Mouse (Mus musculus): Measurements from ENCODE around the gene Pus7. TPM values are rescaled to one million over a fixed set of nuclear protein-coding genes. Genes with fewer than 3 reads are reported as not detected.

Pus7 gene
- 1.1 TPM in 2 replicates for polyA plus RNA-seq (2012; rRNA removed)

GRCm38 (mm10) chr5:23782931-23783877, at the start of gene Pus7:
TSS of gene Pus7 (minus strand) at chr5:23783711.
- Histone ChIP-seq H3K4me1 (ENCODE audit: control insufficient read depth, insufficient read depth, insufficient read length, low read length) (no peaks in the 10 kb centered on the region), H3K36me3 (ENCODE audit: control insufficient read depth, insufficient read depth, low read length) (no peaks in the 10 kb centered on the region), H3K4me3 (ENCODE audit: low read depth, low read length) (peak within 1 kb of the TSS; percentile 96), H3K27me3 (ENCODE audit: control insufficient read depth, insufficient read depth, low read length) (no peaks in the 10 kb centered on the region), H3K27ac (ENCODE audit: insufficient read depth, low read depth, low read length) (no peak within 1 kb of the TSS)
- WGBS, result under 1% methylated on average over 83 of the region's 86 CpGs
- peak; percentile 51 for TF ChIP-seq POLR2A (IDR thresholded peaks at IDR 0.05; ENCODE audit: low read depth, low read length)
- no peak for TF ChIP-seq CTCF (IDR thresholded peaks at IDR 0.05; ENCODE audit: extremely low read depth, insufficient read length, insufficient replicate concordance, low read depth, low read length)

- 40% methylated on average over 58 of the region's 58 CpGs for WGBS
- H3K36me3 ChIP-seq (ENCODE audit: control insufficient read depth, insufficient read depth, low read length), result no peaks in the 10 kb centered on the region
- no peak overlapping the region for H3K27ac ChIP-seq (ENCODE audit: insufficient read depth, low read depth, low read length)
- TF ChIP-seq POLR2A (IDR thresholded peaks at IDR 0.05; ENCODE audit: low read depth, low read length) (no peak), CTCF (IDR thresholded peaks at IDR 0.05; ENCODE audit: extremely low read depth, insufficient read length, insufficient replicate concordance, low read depth, low read length) (no peak)
- no peak overlapping the region for H3K4me3 ChIP-seq (ENCODE audit: low read depth, low read length)
- H3K4me1 ChIP-seq (ENCODE audit: control insufficient read depth, insufficient read depth, insufficient read length, low read length), result peaks cover 5% of the 10 kb centered on the region; the same call in 1 of the 2 replicates
- H3K27me3 ChIP-seq (ENCODE audit: control insufficient read depth, insufficient read depth, low read length), result peaks cover 8% of the 10 kb centered on the region; the same call in 1 of the 2 replicates
These were observed 47.6 kb upstream of the Pus7 start for GRCm38 (mm10) chr5:23830897-23831752.

GRCm38 (mm10) chr5:23826321-23827004, 43.0 kb upstream of the Pus7 start:
- TF ChIP-seq CTCF (IDR thresholded peaks at IDR 0.05; ENCODE audit: extremely low read depth, insufficient read length, insufficient replicate concordance, low read depth, low read length) (peak; percentile 82; the same call in 1 of the 2 replicates), POLR2A (IDR thresholded peaks at IDR 0.05; ENCODE audit: low read depth, low read length) (no peak)

GRCm38 (mm10) chr5:23824171-23824733, 40.7 kb upstream of the Pus7 start:
- 75% methylated on average over 8 of the region's 8 CpGs for WGBS
- no peak overlapping the region for H3K27ac ChIP-seq (ENCODE audit: insufficient read depth, low read depth, low read length)
- no peaks in the 10 kb centered on the region for H3K4me1 ChIP-seq (ENCODE audit: control insufficient read depth, insufficient read depth, insufficient read length, low read length)
- no peaks in the 10 kb centered on the region for H3K27me3 ChIP-seq (ENCODE audit: control insufficient read depth, insufficient read depth, low read length)
- H3K36me3 ChIP-seq (ENCODE audit: control insufficient read depth, insufficient read depth, low read length), result peaks cover 7% of the 10 kb centered on the region
- no peak overlapping the region for H3K4me3 ChIP-seq (ENCODE audit: low read depth, low read length)
- TF ChIP-seq POLR2A (IDR thresholded peaks at IDR 0.05; ENCODE audit: low read depth, low read length) (no peak), CTCF (IDR thresholded peaks at IDR 0.05; ENCODE audit: extremely low read depth, insufficient read length, insufficient replicate concordance, low read depth, low read length) (no peak)

More at GRCm38 (mm10) chr5:23826321-23827004, 43.0 kb upstream of the Pus7 start:
- Histone ChIP-seq H3K36me3 (ENCODE audit: control insufficient read depth, insufficient read depth, low read length) (no peaks in the 10 kb centered on the region), H3K27ac (ENCODE audit: insufficient read depth, low read depth, low read length) (no peak overlapping the region), H3K4me1 (ENCODE audit: control insufficient read depth, insufficient read depth, insufficient read length, low read length) (peaks cover 5% of the 10 kb centered on the region; the same call in 1 of the 2 replicates), H3K27me3 (ENCODE audit: control insufficient read depth, insufficient read depth, low read length) (peaks cover 8% of the 10 kb centered on the region; the same call in 1 of the 2 replicates), H3K4me3 (ENCODE audit: low read depth, low read length) (no peak overlapping the region)
- 28% methylated on average over 11 of the region's 11 CpGs for whole genome bisulfite sequencing

GRCm38 (mm10) chr5:23822306-23822705, 38.8 kb upstream of the Pus7 start:
- Histone ChIP-seq H3K27me3 (ENCODE audit: control insufficient read depth, insufficient read depth, low read length) (no peaks in the 10 kb centered on the region), H3K36me3 (ENCODE audit: control insufficient read depth, insufficient read depth, low read length) (peaks cover 21% of the 10 kb centered on the region), H3K27ac (ENCODE audit: insufficient read depth, low read depth, low read length) (no peak overlapping the region), H3K4me1 (ENCODE audit: control insufficient read depth, insufficient read depth, insufficient read length, low read length) (no peaks in the 10 kb centered on the region), H3K4me3 (ENCODE audit: low read depth, low read length) (no peak overlapping the region)
- TF ChIP-seq CTCF (IDR thresholded peaks at IDR 0.05; ENCODE audit: extremely low read depth, insufficient read length, insufficient replicate concordance, low read depth, low read length) (no peak), POLR2A (IDR thresholded peaks at IDR 0.05; ENCODE audit: low read depth, low read length) (no peak)
- 72% methylated on average over 11 of the region's 11 CpGs for WGBS

GRCm38 (mm10) chr5:23816681-23817080, 33.2 kb upstream of the Pus7 start:
- peaks cover 49% of the 10 kb centered on the region for H3K36me3 ChIP-seq (ENCODE audit: control insufficient read depth, insufficient read depth, low read length)

More at GRCm38 (mm10) chr5:23816681-23817080, 33.2 kb upstream of the Pus7 start:
- TF ChIP-seq CTCF (IDR thresholded peaks at IDR 0.05; ENCODE audit: extremely low read depth, insufficient read length, insufficient replicate concordance, low read depth, low read length) (no peak), POLR2A (IDR thresholded peaks at IDR 0.05; ENCODE audit: low read depth, low read length) (no peak)
- WGBS, result 95% methylated on average over 15 of the region's 15 CpGs
- H3K27ac ChIP-seq (ENCODE audit: insufficient read depth, low read depth, low read length), result no peak overlapping the region
- H3K4me1 ChIP-seq (ENCODE audit: control insufficient read depth, insufficient read depth, insufficient read length, low read length), result no peaks in the 10 kb centered on the region
- H3K4me3 ChIP-seq (ENCODE audit: low read depth, low read length), result no peak overlapping the region
- H3K27me3 ChIP-seq (ENCODE audit: control insufficient read depth, insufficient read depth, low read length), result no peaks in the 10 kb centered on the region

All from small intestine, adult 2 months (tissue).